Mouse (Mus musculus) E14TG2a.4 (cell line): Measurements from ENCODE around the gene Klhl42.

Source experiments
- H3K27me3 ChIP-seq: 2 replicates; pipeline ENCODE4 v1.6.1; 2014; ENCODE audit warnings: low read length, control low read depth; ENCODE audit not compliant: insufficient read depth
- H3K36me3 ChIP-seq: 2 replicates; pipeline ENCODE4 v1.6.1; 2014; ENCODE audit warnings: low read length, control low read depth; ENCODE audit not compliant: insufficient read depth
- H3K4me1 ChIP-seq: replicated peaks from 2 replicates; pipeline ENCODE4 v1.6.1; 2014; ENCODE audit warnings: low read depth, low read length, control low read depth
- H3K4me3 ChIP-seq: replicated peaks from 2 replicates; pipeline ENCODE4 v1.5.1; 2014; ENCODE audit warnings: mild to moderate bottlenecking, low read length
- H3K9me3 ChIP-seq: 2 replicates; pipeline ENCODE4 v1.6.1; 2014; ENCODE audit warnings: low read length, control low read depth
- CTCF ChIP-seq: conservative IDR thresholded peaks from 2 replicates; pipeline ENCODE4 v1.5.1; 2014; ENCODE audit warnings: low read length
- NANOG ChIP-seq: IDR thresholded peaks from 2 replicates; pipeline ENCODE4 v1.6.1; 2014; ENCODE audit warnings: borderline replicate concordance, low read length, mixed read lengths
- POU5F1 ChIP-seq: IDR thresholded peaks from 2 replicates; pipeline ENCODE4 v1.6.1; 2014; ENCODE audit warnings: low read length, borderline replicate concordance

Gene Klhl42

DNA sequence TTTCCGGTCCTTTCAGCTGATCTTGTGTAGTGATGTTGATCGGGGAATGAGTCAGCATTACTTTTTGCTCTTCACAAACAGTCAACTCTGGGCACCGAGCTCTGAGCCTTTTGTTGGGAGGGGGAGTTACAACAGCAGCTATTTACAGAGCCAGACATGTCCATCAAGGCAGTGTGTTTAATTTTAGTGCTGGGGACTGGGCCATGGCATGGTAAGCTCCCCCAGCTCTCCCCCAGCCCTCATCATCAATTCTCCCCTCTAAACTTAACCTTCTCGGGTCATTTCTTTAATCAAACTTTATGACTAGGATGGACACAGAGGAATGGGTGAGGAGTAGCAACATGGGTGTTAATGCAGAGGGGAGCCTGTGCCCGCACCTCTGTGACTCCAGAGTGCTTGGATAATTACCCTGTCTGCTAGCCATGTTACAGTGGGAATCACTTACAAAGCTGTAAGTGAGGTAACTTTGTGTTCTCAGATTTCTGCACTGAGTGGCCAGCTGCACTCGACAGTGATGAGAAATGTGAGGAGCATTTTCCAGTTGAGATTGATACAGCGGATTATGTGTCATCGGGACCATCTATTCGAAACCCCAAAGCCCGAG, 35.7 kb upstream of the Klhl42 start:
- Histone ChIP-seq H3K27me3 (no peaks in the 10 kb centered on the region), H3K4me1 (0 out of 2 replicates have a peak, but pooled peaks cover 4% of the 10 kb centered on the region), H3K4me3 (no peak overlapping the region), H3K36me3 (peaks cover 82% of the 10 kb centered on the region), H3K9me3 (no peaks in the 10 kb centered on the region)
- TF ChIP-seq CTCF (no peak), NANOG (no peak), POU5F1 (no peak)

DNA sequence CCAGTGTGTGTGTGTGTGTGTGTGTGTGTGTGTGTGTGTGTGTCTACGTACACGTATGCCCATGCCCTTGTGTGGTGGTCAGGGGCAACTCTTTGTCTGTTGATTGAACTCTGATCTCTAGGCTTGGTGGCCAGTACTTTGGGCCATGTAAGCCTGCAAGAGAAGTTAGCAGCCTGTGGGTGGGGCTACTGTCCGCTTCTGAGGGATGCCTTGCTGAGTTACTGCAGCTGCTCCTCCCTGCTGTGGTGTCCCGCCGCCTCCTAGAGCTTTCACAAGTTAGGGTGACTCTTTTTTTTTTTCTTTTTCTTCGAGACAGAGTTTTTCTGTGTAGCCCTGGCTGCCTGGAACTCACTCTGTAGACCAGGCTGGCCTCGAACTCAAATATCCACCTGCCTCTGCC, 31.9 kb upstream of the Klhl42 start:
- Histone ChIP-seq H3K4me3 (no peak overlapping the region), H3K4me1 (0 out of 2 replicates have a peak, but pooled peaks cover 4% of the 10 kb centered on the region), H3K27me3 (no peaks in the 10 kb centered on the region), H3K36me3 (peaks cover 86% of the 10 kb centered on the region), H3K9me3 (no peaks in the 10 kb centered on the region)
- TF ChIP-seq POU5F1 (no peak), CTCF (no peak), NANOG (no peak)

GRCm38 (mm10) chr6:147061630-147062029, 29.5 kb upstream of the Klhl42 start:
- TF ChIP-seq NANOG (no peak), CTCF (no peak), POU5F1 (no peak)
- H3K9me3 ChIP-seq, result no peaks in the 10 kb centered on the region
- peaks cover 78% of the 10 kb centered on the region for H3K36me3 ChIP-seq
- no peaks in the 10 kb centered on the region for H3K27me3 ChIP-seq
- no peak overlapping the region for H3K4me3 ChIP-seq
- 0 out of 2 replicates have a peak, but pooled peaks cover 4% of the 10 kb centered on the region for H3K4me1 ChIP-seq

GRCm38 (mm10) chr6:147062034-147062433, 29.1 kb upstream of the Klhl42 start:
- no peak for TF ChIP-seq POU5F1
- TF ChIP-seq NANOG, result no peak
- TF ChIP-seq CTCF, result no peak
- Histone ChIP-seq H3K36me3 (peaks cover 78% of the 10 kb centered on the region), H3K9me3 (no peaks in the 10 kb centered on the region), H3K27me3 (no peaks in the 10 kb centered on the region), H3K4me3 (no peak overlapping the region), H3K4me1 (0 out of 2 replicates have a peak, but pooled peaks cover 4% of the 10 kb centered on the region)

DNA sequence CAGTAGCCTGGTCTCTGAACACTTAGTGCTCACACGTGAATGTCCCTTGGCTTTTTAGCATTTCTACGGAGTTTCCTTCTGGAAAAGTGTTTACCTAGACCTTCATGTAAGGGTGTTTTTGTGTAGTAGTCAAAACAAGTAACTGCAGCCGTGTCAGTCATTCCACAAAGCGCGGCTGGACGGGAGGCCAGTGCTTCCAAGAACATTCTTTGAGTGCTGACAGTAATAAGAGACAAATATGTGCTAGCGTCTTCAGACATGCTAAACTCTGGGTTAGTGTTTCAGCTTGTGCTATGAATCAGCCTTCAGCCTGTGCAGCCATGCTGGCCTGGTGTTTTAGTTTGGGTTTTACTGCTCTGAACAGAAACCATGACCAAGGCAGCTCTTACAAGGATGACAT, 28.5 kb upstream of the Klhl42 start:
- Histone ChIP-seq H3K27me3 (no peaks in the 10 kb centered on the region), H3K4me1 (0 out of 2 replicates have a peak, but pooled peaks cover 4% of the 10 kb centered on the region), H3K4me3 (no peak overlapping the region), H3K9me3 (no peaks in the 10 kb centered on the region), H3K36me3 (peaks cover 78% of the 10 kb centered on the region)
- TF ChIP-seq NANOG (no peak), CTCF (no peak)

GRCm38 (mm10) chr6:147064226-147064943, 26.8 kb upstream of the Klhl42 start:
- no peak for TF ChIP-seq POU5F1
- TF ChIP-seq NANOG, result no peak
- no peak for TF ChIP-seq CTCF
- no peaks in the 10 kb centered on the region for H3K9me3 ChIP-seq
- H3K36me3 ChIP-seq, result peaks cover 82% of the 10 kb centered on the region
- no peaks in the 10 kb centered on the region for H3K27me3 ChIP-seq
- no peak overlapping the region for H3K4me3 ChIP-seq
- peaks cover 3% of the 10 kb centered on the region; the same call in 1 of the 2 replicates for H3K4me1 ChIP-seq

DNA sequence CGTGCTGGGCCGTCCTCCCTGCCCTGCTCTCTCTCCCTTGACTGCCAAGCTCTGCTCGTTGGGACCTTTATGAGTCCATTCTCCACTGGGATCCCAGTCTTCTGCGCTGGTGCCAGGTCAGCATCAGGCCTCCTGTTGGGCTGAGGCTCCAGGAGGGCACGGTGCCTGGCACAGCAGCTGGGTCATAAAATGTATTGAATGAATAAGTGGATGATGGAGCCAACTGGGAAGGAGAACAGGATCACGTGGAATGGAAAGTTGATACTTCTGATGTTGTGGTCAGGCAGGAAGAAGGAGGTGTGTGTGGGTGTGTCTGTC, 26.3 kb upstream of the Klhl42 start:
- H3K4me3 ChIP-seq, result no peak overlapping the region
- TF ChIP-seq POU5F1 (no peak), NANOG (no peak), CTCF (no peak)
- peaks cover 84% of the 10 kb centered on the region for H3K36me3 ChIP-seq
- H3K27me3 ChIP-seq, result no peaks in the 10 kb centered on the region
- H3K9me3 ChIP-seq, result no peaks in the 10 kb centered on the region
- H3K4me1 ChIP-seq, result peaks cover 8% of the 10 kb centered on the region

GRCm38 (mm10) chr6:147075808-147076387, 15.3 kb upstream of the Klhl42 start:
- no peaks in the 10 kb centered on the region for H3K27me3 ChIP-seq
- H3K36me3 ChIP-seq, result peaks cover 33% of the 10 kb centered on the region
- no peak for TF ChIP-seq POU5F1
- TF ChIP-seq CTCF, result no peak
- no peak for TF ChIP-seq NANOG

DNA sequence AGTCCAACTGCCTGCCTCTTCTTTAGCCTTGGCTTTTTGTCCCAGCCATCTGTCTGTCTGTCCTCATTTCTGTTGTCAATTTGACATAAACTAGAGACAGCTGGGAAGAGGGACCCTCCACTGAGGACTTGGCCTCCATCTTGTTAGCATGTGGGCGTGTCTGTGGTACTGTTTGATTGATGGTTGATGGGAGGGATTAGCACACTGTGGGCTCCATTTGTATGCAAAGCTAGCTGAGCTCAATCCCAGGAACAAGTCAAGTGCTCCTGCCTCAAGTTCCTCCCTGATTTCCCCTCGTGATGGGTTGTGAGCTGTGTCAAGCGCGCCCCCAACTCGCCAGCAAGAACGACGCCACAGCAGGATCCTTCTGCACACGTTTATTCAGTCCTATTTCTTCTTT, 14.3 kb upstream of the Klhl42 start:
- Histone ChIP-seq H3K27me3 (no peaks in the 10 kb centered on the region), H3K4me1 (peaks cover 59% of the 10 kb centered on the region), H3K4me3 (no peak overlapping the region), H3K36me3 (peaks cover 27% of the 10 kb centered on the region), H3K9me3 (no peaks in the 10 kb centered on the region)
- TF ChIP-seq NANOG (no peak), POU5F1 (no peak), CTCF (no peak)

More at GRCm38 (mm10) chr6:147075808-147076387, 15.3 kb upstream of the Klhl42 start:
- Histone ChIP-seq H3K4me1 (peaks cover 63% of the 10 kb centered on the region), H3K4me3 (no peak overlapping the region), H3K9me3 (no peaks in the 10 kb centered on the region)
